Mouse (Mus musculus) urinary bladder, postnatal 36 days (tissue): Measurements from ENCODE around the gene Gm2174.
A peak's percentile ranks its signal among the peaks of the same experiment; 100 is the strongest.

ENCODE experiments used
- DNase-seq, 2 experiments: peaks; one replicate each; pipeline ENCODE4 v3.0.0; 2022; ENCODE audit warnings: low spot score in 2 of 2, mixed read lengths in 1 of 2

The Gm2174 gene

GRCm38 (mm10) chrX:56447524-56448015, at the start of gene Gm2174:
Gene Gm2174, plus strand, starts transcription at chrX:56447965.
- DNase-seq, result no peak

GRCm38 (mm10) chrX:56404646-56405045, 43.1 kb upstream of the Gm2174 start:
- DNase-seq, result no peak

GRCm38 (mm10) chrX:56405482-56405881, 42.3 kb upstream of the Gm2174 start:
- no peak for DNase-seq

GRCm38 (mm10) chrX:56406128-56406527, 41.6 kb upstream of the Gm2174 start:
- no peak for DNase-seq

GRCm38 (mm10) chrX:56416277-56416676, 31.5 kb upstream of the Gm2174 start:
- no peak for DNase-seq

- DNase-seq, result no peak
These were observed 30.2 kb upstream of the Gm2174 start for GRCm38 (mm10) chrX:56417541-56417940.

- DNase-seq, result no peak
These were observed 17.2 kb upstream of the Gm2174 start for GRCm38 (mm10) chrX:56430601-56431000.

GRCm38 (mm10) chrX:56435758-56436283, 11.9 kb upstream of the Gm2174 start:
- DNase-seq, result no peak

- no peak for DNase-seq
These were observed 1.0 kb upstream of the Gm2174 start for GRCm38 (mm10) chrX:56446487-56447428.

- peak; percentile 42 to 66 for DNase-seq
These were observed 7.1 kb downstream of the Gm2174 start, which contains the start of gene Ints6l for GRCm38 (mm10) chrX:56454671-56455371. Gene Ints6l, plus strand, starts transcription at chrX:56454857.

GRCm38 (mm10) chrX:56455372-56456246, 7.8 kb downstream of the Gm2174 start:
- DNase-seq, result peak; percentile 73 to 89

- DNase-seq, result no peak
These were observed 8.6 kb downstream of the Gm2174 start for GRCm38 (mm10) chrX:56456379-56456778.

GRCm38 (mm10) chrX:56462020-56462933, 14.5 kb downstream of the Gm2174 start:
- no peak for DNase-seq

- DNase-seq, result no peak
These were observed 17.1 kb downstream of the Gm2174 start for GRCm38 (mm10) chrX:56464906-56465305.

GRCm38 (mm10) chrX:56467688-56468087, 19.9 kb downstream of the Gm2174 start:
- no peak for DNase-seq

- DNase-seq, result no peak
These were observed 20.7 kb downstream of the Gm2174 start for GRCm38 (mm10) chrX:56468422-56468821.

- no peak for DNase-seq
These were observed 26.3 kb downstream of the Gm2174 start for GRCm38 (mm10) chrX:56474035-56474434.

GRCm38 (mm10) chrX:56477553-56477952, 29.8 kb downstream of the Gm2174 start:
- no peak for DNase-seq

- no peak for DNase-seq
These were observed 34.1 kb downstream of the Gm2174 start for GRCm38 (mm10) chrX:56481906-56482305.

- DNase-seq, result peak; percentile 38 to 66
These were observed 42.0 kb downstream of the Gm2174 start for GRCm38 (mm10) chrX:56489758-56490157.
